Mouse (Mus musculus) hindbrain, embryonic 16.5 days (tissue): ENCODE data around the gene Gabpa. TPM values are rescaled to one million over a fixed set of nuclear protein-coding genes. Genes with fewer than 3 reads are reported as not detected.

Experiments
- ATAC-seq: fragments of 200-750 bp; cut with Nextera tagmentation; 2 replicates; pipeline ENCODE4 v1.8.0; 2017; ENCODE audit warnings: moderate TSS enrichment, moderate library complexity
- H3K27ac ChIP-seq: fragments of 300-500 bp; sonication (generic); 2 replicates; pipeline ENCODE4 v1.5.1; 2014; ENCODE audit warnings: low read depth, mild to moderate bottlenecking, control low read depth, low read length, moderate library complexity
- H3K27me3 ChIP-seq: fragments of 300-500 bp; sonication (generic); replicated peaks from 2 replicates; pipeline ENCODE4 v1.6.1; 2014; ENCODE audit warnings: low read length; ENCODE audit not compliant: control insufficient read depth, insufficient read depth
- H3K36me3 ChIP-seq: fragments of 300-500 bp; sonication (generic); 2 replicates; pipeline ENCODE4 v1.6.1; 2014; ENCODE audit warnings: mild to moderate bottlenecking, low read length, moderate library complexity, mixed read lengths; ENCODE audit not compliant: control insufficient read depth, insufficient read depth
- H3K4me1 ChIP-seq: fragments of 300-500 bp; sonication (generic); 2 replicates; pipeline ENCODE4 v1.6.1; 2014; ENCODE audit warnings: low read depth, low read length; ENCODE audit not compliant: control insufficient read depth, insufficient read depth
- H3K4me2 ChIP-seq: fragments of 300-500 bp; sonication (generic); 2 replicates; pipeline ENCODE4 v1.6.1; 2014; ENCODE audit warnings: mild to moderate bottlenecking, low read length, control low read depth, moderate library complexity
- H3K4me3 ChIP-seq: fragments of 300-500 bp; sonication (generic); 2 replicates; pipeline ENCODE4 v1.5.1; 2014; ENCODE audit warnings: mild to moderate bottlenecking, low read length, control low read depth, moderate library complexity
- H3K9ac ChIP-seq: fragments of 300-500 bp; sonication (generic); 2 replicates; pipeline ENCODE4 v1.6.1; 2014; ENCODE audit warnings: low read depth, mild to moderate bottlenecking, control low read depth, low read length, moderate library complexity
- H3K9me3 ChIP-seq: fragments of 300-500 bp; sonication (generic); 2 replicates; pipeline ENCODE4 v1.6.1; 2014; ENCODE audit warnings: mild to moderate bottlenecking, low read length, moderate library complexity; ENCODE audit not compliant: control insufficient read depth
- WGBS: fragments of 180-500 bp; shearing (Covaris S2); extraction: QIAGEN DNeasy Blood & Tissue Kit; methylation state at CpG from one replicate; pipeline ENCODE4 v1.1.7; 2014; 5-methylcytosine and 5-hydroxymethylcytosine counted together
- polyA plus RNA-seq: library from polyadenylated mRNA; unstranded; fragments of >200 nt; fragmentation: Nextera tagmentation; extraction: Ambion mirVana; gene quantifications from 2 replicates; pipeline ENCODE4 v1.2.1, GENCODE M21; 2015

Gabpa gene
- polyA plus RNA-seq, 1 experiment from 2014 or later = 15.1 TPM

GRCm38 (mm10) chr16:84879146-84879545 lies 44.4 kb downstream of the Gabpa start:
- H3K4me1 ChIP-seq = no peaks in the 10 kb centered on the region; the same call in 1 of the 2 replicates
- H3K4me2 ChIP-seq = no peak overlapping the region
- H3K9me3 ChIP-seq = no peaks in the 10 kb centered on the region
- no peak overlapping the region for H3K4me3 ChIP-seq
- H3K27me3 ChIP-seq = no peaks in the 10 kb centered on the region
- no peaks in the 10 kb centered on the region for H3K36me3 ChIP-seq
- WGBS = 19% methylated on average over 5 of the region's 5 CpGs
- ATAC-seq = no peak
- no peak overlapping the region for H3K9ac ChIP-seq
- H3K27ac ChIP-seq = no peak overlapping the region

DNA sequence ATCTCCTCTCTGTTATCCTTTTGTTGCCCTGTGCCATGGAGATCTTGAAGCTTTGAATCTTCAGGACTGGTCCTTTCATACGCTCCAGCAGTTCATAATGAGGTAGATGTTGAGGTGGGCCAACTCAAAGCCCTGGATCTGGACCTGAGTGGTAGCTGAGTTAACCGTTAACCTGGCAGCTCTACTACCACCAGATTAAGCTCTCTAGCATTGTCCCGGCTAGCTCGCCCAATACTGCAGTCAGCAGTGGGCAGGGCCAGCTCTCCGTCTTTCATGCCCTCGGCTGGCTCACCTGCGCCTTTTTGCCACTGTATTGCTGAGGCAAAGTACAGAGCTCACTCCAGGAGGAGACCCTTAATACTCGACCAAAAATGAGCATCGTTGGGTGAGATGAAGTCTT lies 46.4 kb downstream of the Gabpa start:
- Histone ChIP-seq H3K36me3 (no peaks in the 10 kb centered on the region), H3K4me3 (no peak overlapping the region), H3K9me3 (no peaks in the 10 kb centered on the region), H3K27me3 (no peaks in the 10 kb centered on the region), H3K27ac (no peak overlapping the region), H3K4me2 (no peak overlapping the region), H3K4me1 (no peaks in the 10 kb centered on the region; the same call in 1 of the 2 replicates), H3K9ac (no peak overlapping the region)
- 85% methylated on average over 9 of the region's 9 CpGs for WGBS
- ATAC-seq = no peak

GRCm38 (mm10) chr16:84881754-84882321 lies 47.1 kb downstream of the Gabpa start:
- Histone ChIP-seq H3K27me3 (no peaks in the 10 kb centered on the region), H3K4me1 (no peaks in the 10 kb centered on the region), H3K9me3 (no peaks in the 10 kb centered on the region), H3K9ac (no peak overlapping the region), H3K4me2 (no peak overlapping the region), H3K27ac (no peak overlapping the region), H3K36me3 (no peaks in the 10 kb centered on the region), H3K4me3 (no peak overlapping the region)
- ATAC-seq = no peak
- WGBS = 90% methylated on average over 8 of the region's 8 CpGs

- Histone ChIP-seq H3K27me3 (no peaks in the 10 kb centered on the region), H3K9ac (no peak overlapping the region), H3K4me3 (no peak overlapping the region), H3K4me1 (no peaks in the 10 kb centered on the region), H3K27ac (no peak overlapping the region), H3K36me3 (no peaks in the 10 kb centered on the region), H3K4me2 (no peak overlapping the region), H3K9me3 (no peaks in the 10 kb centered on the region)
- no peak for ATAC-seq
- 89% methylated on average over 8 of the region's 8 CpGs for WGBS
These were observed 49.8 kb downstream of the Gabpa start for GRCm38 (mm10) chr16:84884572-84884971.

DNA sequence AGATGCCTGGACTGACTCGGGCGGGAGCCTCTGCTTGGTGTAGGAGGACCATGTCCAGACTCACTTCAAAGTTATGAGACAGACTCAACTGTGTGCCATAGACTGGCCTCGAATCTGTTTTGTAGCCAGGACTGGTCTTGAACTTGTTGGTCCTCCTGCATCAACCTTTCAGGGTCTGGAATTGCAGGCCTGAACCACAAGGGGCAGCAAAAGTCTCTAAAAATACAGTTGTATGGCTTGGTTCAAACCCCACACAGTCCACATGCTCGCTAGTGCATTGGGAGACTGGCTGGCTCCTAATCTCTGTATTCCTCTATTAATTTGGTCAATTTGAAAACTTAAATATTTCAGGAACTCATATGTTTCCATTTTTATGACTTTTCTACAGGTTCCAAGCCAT lies 68.3 kb downstream of the Gabpa start:
- Histone ChIP-seq H3K9ac (no peak overlapping the region), H3K27me3 (no peaks in the 10 kb centered on the region), H3K27ac (no peak overlapping the region), H3K9me3 (no peaks in the 10 kb centered on the region), H3K4me1 (no peaks in the 10 kb centered on the region), H3K4me2 (no peak overlapping the region), H3K36me3 (no peaks in the 10 kb centered on the region), H3K4me3 (no peak overlapping the region)
- WGBS = 95% methylated on average over 4 of the region's 4 CpGs
- ATAC-seq = no peak

GRCm38 (mm10) chr16:84911477-84912165 lies 76.9 kb downstream of the Gabpa start:
- Histone ChIP-seq H3K27me3 (no peaks in the 10 kb centered on the region), H3K9ac (no peak overlapping the region), H3K4me2 (no peak overlapping the region), H3K9me3 (no peaks in the 10 kb centered on the region), H3K4me1 (no peaks in the 10 kb centered on the region; the same call in 1 of the 2 replicates), H3K27ac (no peak overlapping the region), H3K36me3 (no peaks in the 10 kb centered on the region), H3K4me3 (no peak overlapping the region)
- WGBS = 87% methylated on average over 8 of the region's 8 CpGs
- no peak for ATAC-seq

Other genes with a start within 250 kb of the Gabpa start
- gene Mrpl39, start 99.2 kb upstream of the Gabpa start, polyA plus RNA-seq = 35.6 and 36.0 TPM in 2 replicates
- 22.2 and 25.7 TPM in 2 replicates for gene Jam2, start 60.8 kb upstream of the Gabpa start, polyA plus RNA-seq
- gene Atp5j, start 700 bp downstream of the Gabpa start, polyA plus RNA-seq = 739 and 807 TPM in 2 replicates